Mouse (Mus musculus): Measurements from ENCODE around the gene Epb41l3.

Gene Epb41l3

DNA sequence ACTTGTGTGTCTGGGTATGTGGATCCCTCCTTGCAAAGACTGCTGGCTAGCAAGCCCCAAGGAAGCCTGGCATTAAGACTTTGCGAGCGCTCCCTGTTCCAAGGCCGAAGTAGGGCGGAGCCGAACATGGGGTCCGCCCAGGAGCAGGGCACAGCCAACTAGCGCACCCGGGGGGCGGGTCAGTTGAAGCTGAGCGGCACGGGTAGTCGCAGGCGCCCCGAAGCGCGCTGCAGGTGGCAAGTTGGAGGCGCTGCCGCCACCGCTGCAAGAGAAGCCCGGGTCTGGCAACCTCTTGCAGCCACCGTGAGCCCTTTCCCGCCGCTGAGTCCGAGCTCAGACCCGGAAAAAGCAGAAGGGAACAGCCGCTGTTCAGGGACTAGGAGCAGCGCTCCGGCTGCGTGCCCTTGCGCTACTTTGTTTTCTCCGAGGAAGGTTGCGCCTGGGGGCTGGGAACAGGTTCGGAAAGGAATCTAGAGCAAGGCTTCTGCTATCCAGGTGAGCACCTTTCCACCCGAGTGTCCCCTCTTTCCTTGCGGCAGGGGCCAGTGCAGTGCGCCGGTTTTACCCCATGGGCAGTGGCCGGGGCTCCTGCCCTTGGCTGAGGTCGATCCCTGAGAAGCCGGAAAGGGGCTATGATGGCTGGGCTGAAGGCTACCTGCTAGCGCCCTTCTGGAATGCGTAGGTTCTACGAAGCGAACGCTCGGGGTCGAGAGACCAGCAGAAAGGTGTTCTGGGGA, at the start of gene Epb41l3:
TSS of gene Epb41l3 (plus strand) at position 183 of the 737 bp plus-strand sequence.
- peak; percentile 93 for DNase-seq

DNA sequence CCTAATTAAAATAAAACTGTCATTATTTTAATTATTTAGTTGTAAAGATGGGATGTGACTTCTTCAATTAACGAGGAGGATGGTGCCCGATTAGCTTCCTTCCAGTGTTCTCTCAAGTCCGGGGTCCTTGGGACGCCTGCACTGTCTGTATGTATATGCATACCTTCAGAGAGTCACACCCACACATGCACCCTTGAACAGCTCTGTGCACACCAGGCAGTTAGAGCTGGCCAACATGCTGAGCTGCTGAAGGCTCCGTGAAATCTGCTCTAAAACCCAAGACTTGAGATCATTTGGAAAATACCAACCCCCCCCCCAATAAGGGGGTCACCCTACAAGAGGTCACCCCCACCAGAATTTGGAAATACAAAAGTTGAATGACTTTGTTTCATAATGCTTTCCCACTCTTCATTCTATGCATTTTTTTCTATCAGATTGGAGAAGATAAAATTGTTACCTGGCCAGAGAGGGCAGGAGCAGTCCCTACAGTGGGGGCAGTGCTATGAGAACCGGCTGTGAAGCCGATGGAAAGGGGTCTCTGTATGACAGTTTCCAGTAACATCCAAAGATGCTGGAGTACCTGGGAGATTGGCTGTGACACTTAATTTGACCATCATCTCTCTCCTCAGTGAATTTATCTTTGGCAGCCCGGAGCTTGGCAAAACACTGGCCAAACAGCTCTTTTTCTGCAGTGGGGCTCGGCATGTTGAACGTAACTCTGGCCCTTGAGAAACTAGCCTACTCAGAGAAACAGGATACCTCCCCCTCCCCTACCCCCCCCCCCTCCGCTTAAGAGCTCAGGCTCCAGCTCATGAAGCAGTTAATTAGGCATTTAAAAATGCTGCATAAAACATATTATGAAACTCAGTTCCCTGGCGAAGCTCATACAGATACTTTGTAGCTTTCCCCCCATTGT, 36.5 kb upstream of the Epb41l3 start:
- DNase-seq = no peak

DNA sequence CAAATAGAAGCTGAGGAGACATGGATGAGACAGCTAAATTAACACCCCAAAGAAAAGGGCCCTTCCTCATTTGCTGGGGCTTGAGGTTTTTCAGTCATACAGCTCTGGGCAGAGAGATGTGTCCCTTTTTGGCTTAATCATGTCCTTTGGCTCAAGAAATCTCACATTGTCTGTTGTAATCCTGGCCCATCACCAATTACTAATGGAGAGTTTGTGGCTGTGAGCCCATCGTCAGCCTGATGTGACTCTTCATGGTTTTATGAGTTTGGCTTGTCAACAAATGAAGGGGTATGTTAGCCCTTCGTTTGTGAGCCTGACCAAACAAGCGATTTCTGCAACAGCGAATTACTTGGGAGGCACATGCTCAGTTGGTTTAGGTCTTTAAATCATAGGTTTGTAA, 34.0 kb upstream of the Epb41l3 start:
- no peak for DNase-seq

- no peak for DNase-seq
Measured at GRCm38 (mm10) chr17:69048826-69049225, 26.7 kb upstream of the Epb41l3 start.

DNA sequence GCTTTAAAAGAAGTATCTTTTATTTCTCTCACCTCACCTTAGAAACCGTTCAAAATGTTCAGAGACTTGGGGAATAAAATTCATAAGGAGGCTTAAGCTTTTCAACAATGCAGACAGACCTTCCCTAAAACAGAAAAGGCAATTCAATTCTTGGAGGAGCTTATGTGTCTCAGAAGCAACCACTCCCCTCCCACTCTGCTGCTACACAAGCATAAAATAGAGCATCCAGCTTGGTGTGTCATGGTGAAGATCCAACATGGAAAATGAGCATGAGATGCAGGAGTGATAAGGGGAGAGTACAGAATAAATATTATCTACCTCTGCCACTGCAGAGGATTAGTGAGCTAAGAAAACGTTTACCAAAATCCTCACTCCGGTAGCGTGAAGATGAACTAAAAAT, 21.5 kb upstream of the Epb41l3 start:
- DNase-seq = peak; percentile 23

DNA sequence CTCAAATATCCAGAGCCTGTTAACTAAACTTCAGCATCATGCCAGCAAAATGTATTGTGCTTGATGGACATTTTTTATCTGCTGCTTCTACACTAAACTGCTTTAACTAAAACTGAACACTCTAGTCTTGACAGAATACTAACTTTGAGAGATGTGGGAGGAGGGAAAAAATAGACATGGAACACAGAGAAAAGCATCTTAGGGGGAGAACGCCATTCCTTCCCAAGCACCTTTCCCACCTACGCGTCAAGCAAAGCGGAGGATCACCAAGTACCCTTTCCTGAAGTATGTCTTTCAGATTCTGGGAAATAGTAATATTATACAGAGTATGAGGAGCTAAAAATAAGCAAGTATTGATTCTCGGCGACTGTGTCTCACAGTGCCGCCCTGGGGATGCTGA, 15.7 kb upstream of the Epb41l3 start:
- DNase-seq = peak; percentile 39

DNA sequence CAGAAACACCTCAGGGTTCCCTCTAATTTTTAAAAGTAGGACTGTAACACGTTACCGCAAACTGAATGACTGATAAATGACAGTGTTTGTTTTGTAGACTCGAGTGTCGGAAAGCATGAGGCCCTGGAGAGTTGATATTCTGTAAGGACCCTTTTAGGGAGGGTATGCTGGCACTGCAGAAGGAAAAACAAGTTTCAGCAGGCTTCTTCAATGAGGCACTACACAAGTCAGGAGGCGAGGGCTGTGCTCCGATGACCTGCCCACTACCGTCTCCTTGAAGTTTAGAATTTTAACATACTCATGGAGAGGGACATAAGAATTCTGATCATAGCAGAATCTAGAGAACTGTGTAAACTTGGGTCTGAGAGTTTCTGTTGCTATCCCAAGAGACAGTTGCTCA, 15.1 kb upstream of the Epb41l3 start:
- no peak for DNase-seq

DNA sequence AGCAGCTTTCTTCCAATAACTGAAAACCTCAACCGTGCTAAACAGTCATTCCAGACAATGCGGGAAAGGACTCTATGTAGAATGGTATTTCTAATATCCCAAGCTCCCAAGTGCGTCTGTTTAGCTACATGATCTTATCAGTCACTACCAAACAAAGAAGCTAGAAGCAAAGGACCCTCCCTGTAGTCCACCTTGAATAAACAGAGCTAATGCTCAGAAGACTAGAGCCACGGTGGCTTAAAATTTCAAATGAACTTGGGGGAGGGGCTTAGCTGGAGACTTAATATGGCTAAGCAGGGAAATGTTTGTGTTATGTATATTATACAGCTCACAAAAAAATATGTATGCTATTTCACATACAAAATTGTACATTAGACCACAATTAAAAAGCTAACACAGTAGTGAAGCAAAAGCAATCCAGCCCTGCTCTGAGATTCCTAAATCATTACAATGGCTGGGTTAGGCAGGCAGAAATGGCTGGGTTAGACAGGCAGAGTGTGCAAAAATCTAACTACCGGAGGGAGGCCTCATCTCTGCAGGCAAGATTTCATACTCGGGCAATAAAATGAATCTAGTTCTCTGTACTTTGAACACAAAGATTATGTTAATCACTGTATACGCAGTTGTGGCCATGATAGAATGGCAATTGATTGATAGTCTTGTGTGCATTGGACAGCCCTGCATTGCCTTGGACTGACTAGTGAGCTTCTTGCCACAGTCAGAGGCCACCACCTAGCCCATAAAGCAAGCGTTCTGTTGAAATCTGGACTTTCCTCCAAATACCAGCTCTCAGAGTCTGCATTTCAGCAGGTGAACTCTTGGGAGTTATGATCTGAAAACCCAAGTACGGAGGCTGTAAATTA, 13.4 kb upstream of the Epb41l3 start:
- no peak for DNase-seq

GRCm38 (mm10) chr17:69067937-69068739, 7.3 kb upstream of the Epb41l3 start:
- no peak for DNase-seq

- no peak for DNase-seq
Measured at GRCm38 (mm10) chr17:69074095-69074494, 1.4 kb upstream of the Epb41l3 start.

DNA sequence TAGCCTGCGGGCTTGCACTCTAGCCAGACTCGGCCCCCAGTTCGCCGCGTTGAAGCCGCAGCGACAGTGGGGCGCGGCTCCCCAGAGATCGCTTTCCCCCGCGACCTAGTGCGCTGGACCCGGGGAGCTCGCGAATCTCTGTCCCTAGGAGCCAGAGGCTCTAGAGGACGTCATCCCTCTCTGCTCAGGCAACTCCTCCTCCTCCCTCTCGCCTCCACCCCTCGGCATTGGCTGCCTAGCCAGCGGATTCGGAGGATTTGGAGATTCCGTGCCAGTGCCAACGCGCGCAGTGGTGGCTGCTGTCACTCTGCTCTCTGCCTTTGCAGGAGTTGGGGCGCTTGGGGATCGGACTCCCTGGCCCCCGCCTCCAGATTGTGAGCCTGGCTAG, 749 bp downstream of the Epb41l3 start:
- peak; percentile 90 for DNase-seq

DNA sequence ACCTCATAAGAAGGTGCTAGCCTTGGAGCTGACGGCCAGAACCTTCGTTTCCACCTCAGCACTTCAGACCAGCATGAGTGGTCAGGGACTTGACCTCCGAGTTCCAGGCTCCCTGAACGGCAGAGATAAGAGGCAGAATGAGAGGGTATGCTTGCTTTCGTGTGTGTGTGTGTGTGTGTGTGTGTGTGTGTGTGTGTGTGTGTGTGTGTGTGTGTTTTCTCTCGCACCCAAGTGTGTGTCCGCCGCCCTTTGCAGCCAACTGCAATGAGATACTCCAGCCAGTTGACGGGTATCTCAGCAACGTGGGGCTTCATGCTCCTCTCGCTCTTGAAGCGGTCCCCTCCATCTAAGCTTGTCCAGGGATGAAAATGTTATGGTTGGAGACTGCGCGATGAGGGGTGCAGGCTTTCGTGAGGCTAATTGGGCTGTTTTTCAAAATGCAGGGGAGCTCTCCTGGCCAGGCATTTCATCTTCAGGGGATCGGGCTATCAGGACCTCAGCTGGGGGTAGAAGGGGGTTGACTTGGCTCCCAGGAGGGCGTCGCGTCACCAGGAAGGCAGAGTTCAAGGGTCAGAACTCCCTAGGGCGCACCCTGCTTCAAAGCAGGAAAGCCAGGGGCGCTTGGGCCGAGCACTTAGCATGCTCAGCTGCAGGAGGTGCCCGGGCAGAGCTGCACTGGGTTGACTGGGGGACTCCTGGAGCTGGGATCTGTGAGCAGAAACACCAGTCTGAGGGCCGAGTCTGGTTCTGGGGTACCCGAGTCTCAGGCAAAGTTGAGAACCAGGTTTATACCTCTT, 1.5 kb downstream of the Epb41l3 start:
- no peak for DNase-seq

GRCm38 (mm10) chr17:69077544-69077920, 2.0 kb downstream of the Epb41l3 start:
- DNase-seq = peak; percentile 14

DNA sequence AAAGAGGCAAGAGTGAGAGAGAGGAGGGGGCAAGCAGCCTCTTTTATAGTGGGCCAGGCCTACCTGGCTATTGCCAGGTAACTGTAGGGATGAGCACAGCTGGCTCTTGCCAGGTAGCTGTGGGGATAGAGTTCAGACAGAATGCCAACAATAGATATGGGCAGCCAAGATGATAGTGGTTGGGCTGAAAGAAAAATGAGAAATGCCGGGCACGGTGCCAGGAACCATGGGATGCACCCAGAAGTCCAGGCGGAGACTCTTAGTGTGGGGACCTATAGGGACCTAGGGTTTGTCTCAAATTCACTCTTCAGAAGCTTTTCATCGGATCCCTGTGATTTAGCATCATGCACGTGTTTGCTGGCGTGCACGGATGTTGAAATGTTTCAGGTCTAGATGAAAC, 6.8 kb downstream of the Epb41l3 start:
- no peak for DNase-seq

- no peak for DNase-seq
Measured at GRCm38 (mm10) chr17:69091618-69092017, 16.1 kb downstream of the Epb41l3 start.

- DNase-seq = no peak
Measured at GRCm38 (mm10) chr17:69097068-69097467, 21.6 kb downstream of the Epb41l3 start.

DNA sequence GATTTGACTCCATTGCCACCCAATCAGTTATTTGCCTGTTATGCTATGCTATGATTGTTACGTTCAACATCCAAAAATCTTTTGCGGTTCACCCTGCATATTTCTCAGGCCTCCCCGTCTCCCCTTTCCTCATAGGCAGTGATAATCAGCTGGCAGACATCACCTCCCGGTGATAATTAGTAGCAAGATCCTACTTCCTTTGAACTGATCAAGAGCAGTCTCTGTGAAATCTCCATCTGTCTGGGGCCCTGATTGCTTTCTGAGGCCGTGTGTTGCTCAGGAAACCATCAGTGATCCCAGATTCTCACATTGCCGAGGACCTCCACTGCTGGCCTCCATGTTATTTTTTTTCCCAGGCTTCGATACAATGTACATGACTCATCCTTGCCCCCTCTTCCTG, 22.5 kb downstream of the Epb41l3 start:
- no peak for DNase-seq

- DNase-seq = no peak
Measured at GRCm38 (mm10) chr17:69103326-69103725, 27.8 kb downstream of the Epb41l3 start.

GRCm38 (mm10) chr17:69105035-69105798, 29.7 kb downstream of the Epb41l3 start:
- no peak for DNase-seq

- peak; percentile 49 for DNase-seq
Measured at GRCm38 (mm10) chr17:69105799-69106401, 30.4 kb downstream of the Epb41l3 start.

Measured in right cerebral cortex, adult 18-20 months (tissue).